In the genomic region with DNA sequence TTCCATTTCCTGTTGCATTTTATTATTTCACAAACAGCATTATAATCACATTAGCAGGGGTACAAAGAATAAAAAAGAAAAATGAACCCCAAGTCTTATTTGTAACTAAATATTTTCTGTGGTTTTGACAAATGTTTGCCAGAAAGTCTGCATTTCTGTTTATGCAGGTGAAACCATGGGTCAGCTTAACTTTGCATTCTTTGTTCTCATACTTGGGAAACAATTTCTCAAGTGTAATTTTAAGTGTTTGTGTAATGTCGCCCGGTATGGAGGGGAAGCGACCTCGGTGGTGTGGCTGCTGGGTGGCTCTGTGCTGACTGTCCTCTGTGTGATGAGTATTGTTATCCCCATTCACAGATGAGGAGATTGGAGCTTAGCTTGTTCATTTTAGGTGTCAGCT, we compare ENCODE assay signal across 25 mouse cellular contexts. TPM values are rescaled to one million over a fixed set of nuclear protein-coding genes. Genes with fewer than 3 reads are reported as not detected.
DNase-seq lines count a peak whose midpoint lies in the region; ATAC-seq and TF ChIP-seq lines count a peak whose summit lies in the region.
"Had no signal": no experiment of that assay in that cellular context is flagged by ENCODE, and none has a peak within 500 bp of the region (broad histone marks: within the 10 kb centered on the region; RNA-seq: fewer than 3 reads in every experiment).

No protein-coding gene starts in this region.

- 0 out of 2 replicates have a peak overlapping the region, but pooled peaks have one; percentile 33 for H3K27ac ChIP-seq in embryonic facial prominence, embryonic 13.5 days
- H3K27ac ChIP-seq in embryonic facial prominence, embryonic 10.5 days (replicated peaks): no peak overlapping the region
- H3K27ac ChIP-seq in heart, embryonic 13.5 days (replicated peaks): no peak overlapping the region
- H3K27ac ChIP-seq in lung, postnatal 0 days (ENCODE audit: low read length): peak overlapping the region; percentile 85
- no peak overlapping the region for H3K27ac ChIP-seq in forebrain, embryonic 13.5 days
- H3K27ac ChIP-seq: forebrain, embryonic 10.5 days; hindbrain, embryonic 12.5 days; hindbrain, embryonic 15.5 days had no signal

- H3K4me3 ChIP-seq in embryonic facial prominence, embryonic 13.5 days: no peak overlapping the region
- no peak overlapping the region for H3K4me3 ChIP-seq in embryonic facial prominence, embryonic 10.5 days
- no peak overlapping the region for H3K4me3 ChIP-seq in heart, embryonic 13.5 days
- no peak overlapping the region for H3K4me3 ChIP-seq in lung, postnatal 0 days (ENCODE audit: low read depth, low read length)
- no peak overlapping the region for H3K4me3 ChIP-seq in forebrain, embryonic 13.5 days
- H3K4me3 ChIP-seq: forebrain, embryonic 10.5 days; heart, adult 2 months; heart, embryonic 15.5 days; hindbrain, embryonic 12.5 days; hindbrain, embryonic 15.5 days had no signal

- no peaks in the 10 kb centered on the region for H3K27me3 ChIP-seq in embryonic facial prominence, embryonic 13.5 days
- no peaks in the 10 kb centered on the region for H3K27me3 ChIP-seq in embryonic facial prominence, embryonic 10.5 days (replicated peaks; ENCODE audit: low read depth, poor library complexity, severe bottlenecking)
- no peaks in the 10 kb centered on the region for H3K27me3 ChIP-seq in heart, embryonic 13.5 days (replicated peaks)
- no peaks in the 10 kb centered on the region for H3K27me3 ChIP-seq in lung, postnatal 0 days (replicated peaks; ENCODE audit: insufficient read depth, low read length)
- H3K27me3 ChIP-seq in forebrain, embryonic 13.5 days: no peaks in the 10 kb centered on the region
- H3K27me3 ChIP-seq: heart, embryonic 15.5 days; hindbrain, embryonic 12.5 days; hindbrain, embryonic 15.5 days; Patski had no signal

- TF ChIP-seq CTCF in lung, postnatal 0 days (IDR thresholded peaks at IDR 0.05): no peak

- TF ChIP-seq EP300 in lung, postnatal 0 days (IDR thresholded peaks at IDR 0.05): peak; percentile 73; the same call in 1 of the 2 replicates

- H3K9me3 ChIP-seq in embryonic facial prominence, embryonic 13.5 days: no peaks in the 10 kb centered on the region
- H3K9me3 ChIP-seq in embryonic facial prominence, embryonic 10.5 days: no peaks in the 10 kb centered on the region
- H3K9me3 ChIP-seq in heart, embryonic 13.5 days: no peaks in the 10 kb centered on the region
- H3K9me3 ChIP-seq in lung, postnatal 0 days (ENCODE audit: low read length): no peaks in the 10 kb centered on the region
- no peaks in the 10 kb centered on the region for H3K9me3 ChIP-seq in forebrain, embryonic 13.5 days (replicated peaks)
- H3K9me3 ChIP-seq: forebrain, embryonic 10.5 days; G1E; heart, embryonic 15.5 days; hindbrain, embryonic 12.5 days; hindbrain, embryonic 15.5 days had no signal

- peaks cover 15% of the 10 kb centered on the region; the same call in 1 of the 2 replicates for H3K36me3 ChIP-seq in embryonic facial prominence, embryonic 13.5 days
- peaks cover 13% of the 10 kb centered on the region; the same call in 1 of the 2 replicates for H3K36me3 ChIP-seq in embryonic facial prominence, embryonic 10.5 days (replicated peaks)
- 0 out of 2 replicates have a peak, but pooled peaks cover 2% of the 10 kb centered on the region for H3K36me3 ChIP-seq in heart, embryonic 13.5 days
- no peaks in the 10 kb centered on the region for H3K36me3 ChIP-seq in lung, postnatal 0 days (ENCODE audit: insufficient read depth, low read length)
- H3K36me3 ChIP-seq in forebrain, embryonic 13.5 days (ENCODE audit: poor library complexity, severe bottlenecking): no peaks in the 10 kb centered on the region
- H3K36me3 ChIP-seq: heart, embryonic 15.5 days; hindbrain, embryonic 12.5 days; hindbrain, embryonic 15.5 days had no signal

- 71% methylated on average over 4 of the region's 4 CpGs for WGBS in embryonic facial prominence, embryonic 13.5 days
- WGBS in embryonic facial prominence, embryonic 10.5 days: 83% methylated on average over 4 of the region's 4 CpGs
- WGBS in heart, embryonic 13.5 days: 63% methylated on average over 4 of the region's 4 CpGs
- 26% methylated on average over 4 of the region's 4 CpGs for WGBS in lung, postnatal 0 days
- WGBS in forebrain, embryonic 13.5 days: 88% methylated on average over 4 of the region's 4 CpGs

- no peak overlapping the region for H3K4me2 ChIP-seq in embryonic facial prominence, embryonic 13.5 days
- H3K4me2 ChIP-seq in heart, embryonic 13.5 days: no peak overlapping the region
- no peak overlapping the region for H3K4me2 ChIP-seq in lung, postnatal 0 days (replicated peaks; ENCODE audit: low read depth, low read length)
- H3K4me2 ChIP-seq in forebrain, embryonic 13.5 days: no peak overlapping the region
- H3K4me2 ChIP-seq: heart, embryonic 11.5 days; heart, embryonic 15.5 days; hindbrain, embryonic 12.5 days; hindbrain, embryonic 15.5 days had no signal

- no peak overlapping the region for H3K9ac ChIP-seq in embryonic facial prominence, embryonic 13.5 days
- 0 out of 2 replicates have a peak overlapping the region, but pooled peaks have one; percentile 55 for H3K9ac ChIP-seq in heart, embryonic 13.5 days
- H3K9ac ChIP-seq in lung, postnatal 0 days (replicated peaks; ENCODE audit: low read depth): no peak overlapping the region
- H3K9ac ChIP-seq in forebrain, embryonic 13.5 days: no peak overlapping the region
- H3K9ac ChIP-seq: forebrain, postnatal 0 days; heart, embryonic 15.5 days; hindbrain, embryonic 12.5 days; hindbrain, embryonic 15.5 days had no signal

- H3K4me1 ChIP-seq in embryonic facial prominence, embryonic 13.5 days: peaks cover 19% of the 10 kb centered on the region
- H3K4me1 ChIP-seq in embryonic facial prominence, embryonic 10.5 days: 0 out of 2 replicates have a peak, but pooled peaks cover 4% of the 10 kb centered on the region
- H3K4me1 ChIP-seq in heart, embryonic 13.5 days: peaks cover 66% of the 10 kb centered on the region
- H3K4me1 ChIP-seq in lung, postnatal 0 days (ENCODE audit: insufficient read depth, low read depth, low read length): peaks cover 38% of the 10 kb centered on the region
- no peaks in the 10 kb centered on the region for H3K4me1 ChIP-seq in forebrain, embryonic 13.5 days
- H3K4me1 ChIP-seq: forebrain, embryonic 10.5 days; hindbrain, embryonic 12.5 days; hindbrain, embryonic 15.5 days had no signal

- no peak for DNase-seq in embryonic facial prominence, embryonic 10.5 days (ENCODE audit: low spot score)
- DNase-seq in heart, postnatal 4 days: no peak
- peak; percentile 56 for DNase-seq in lung, postnatal 0 days (ENCODE audit: low spot score)
- no peak for DNase-seq in lung, postnatal 4 days
- DNase-seq: adrenal gland, postnatal 10 days; adrenal gland, postnatal 36 days; cerebellum, adult 11 months; cerebellum, adult 2 months; cerebellum, adult 9-11 months; cerebellum, postnatal 25 days; forebrain, postnatal 0 days; gastrocnemius, postnatal 36 days; heart, adult 2 months; heart, postnatal 10 days had no signal

- no peak for ATAC-seq in embryonic facial prominence, embryonic 13.5 days (ENCODE audit: insufficient number of reproducible peaks, insufficient read depth, low FRiP score, low TSS enrichment, low read depth)
- ATAC-seq in heart, embryonic 13.5 days (ENCODE audit: extremely low read depth, insufficient number of reproducible peaks, low FRiP score, low TSS enrichment): no peak
- ATAC-seq in lung, postnatal 0 days: peak; percentile 46
- ATAC-seq in forebrain, embryonic 13.5 days: no peak
- ATAC-seq: forebrain, embryonic 14.5 days; forebrain, postnatal 0 days; Patski had no signal

RNA-seq across cellular contexts. Expression of a gene that starts 40.3 kb away (rescaled TPM):
- 42.1 and 49.5 TPM in 2 replicates for polyA plus RNA-seq in embryonic facial prominence, embryonic 13.5 days (2015; fragmentation: Nextera tagmentation; extraction: Ambion mirVana)
- polyA plus RNA-seq in embryonic facial prominence, embryonic 10.5 days (2016; fragmentation: Nextera tagmentation; extraction: Ambion mirVana): 30.7 and 32.4 TPM in 2 replicates
- 18.6 and 20.7 TPM in 2 replicates for polyA plus RNA-seq in heart, embryonic 13.5 days (2015; fragmentation: Nextera tagmentation; extraction: Ambion mirVana)
- total RNA-seq in heart, postnatal 4 days (2021): 10 to 100 TPM; 23.2 to 24.1 TPM
- polyA plus RNA-seq in lung, postnatal 0 days (2015; fragmentation: Nextera tagmentation; extraction: Ambion mirVana): 38.4 and 38.9 TPM in 2 replicates
- polyA plus RNA-seq in forebrain, embryonic 13.5 days (2015; fragmentation: Nextera tagmentation; extraction: Ambion mirVana): 14.3 and 16.3 TPM in 2 replicates

Comparison
In these comparisons a context has a peak if more than half of its experiments do, and no peak if none do; other contexts are left out.
1. H3K27ac ChIP-seq: peak in embryonic facial prominence, embryonic 13.5 days (single experiment) and lung, postnatal 0 days (single experiment); none in embryonic facial prominence, embryonic 10.5 days (single experiment), heart, embryonic 13.5 days (single experiment) and forebrain, embryonic 13.5 days (single experiment).